Mouse (Mus musculus): ENCODE measurements around the gene Pmm1. TPM values are rescaled to one million over a fixed set of nuclear protein-coding genes. Genes with fewer than 3 reads are reported as not detected.
A peak's percentile ranks its signal among the peaks of the same experiment; 100 is the strongest.

Gene Pmm1
- polyA plus RNA-seq, 1 experiment from 2014 or later = 100 TPM

GRCm38 (mm10) chr15:81964262-81964661 is 3.5 kb upstream of the Pmm1 start:
- no peaks in the 10 kb centered on the region for H3K9me3 ChIP-seq (ENCODE audit: control insufficient read depth, low read length)
- peaks cover 7% of the 10 kb centered on the region for H3K4me1 ChIP-seq (replicated peaks; ENCODE audit: control insufficient read depth, insufficient read depth, low read length)
- no peak overlapping the region for H3K4me3 ChIP-seq (replicated peaks; ENCODE audit: low read length)
- WGBS = 83% methylated on average over 1 of the region's 1 CpGs
- H3K27me3 ChIP-seq (replicated peaks; ENCODE audit: control insufficient read depth, insufficient read depth, low read length) = no peaks in the 10 kb centered on the region
- no peak overlapping the region for H3K4me2 ChIP-seq (ENCODE audit: low read length)
- no peak for ATAC-seq
- H3K9ac ChIP-seq (replicated peaks; ENCODE audit: low read depth, low read length) = no peak overlapping the region
- H3K27ac ChIP-seq (ENCODE audit: low read length) = no peak overlapping the region
- H3K36me3 ChIP-seq (ENCODE audit: control insufficient read depth, insufficient read depth) = no peaks in the 10 kb centered on the region

- under 1% methylated on average over 8 of the region's 8 CpGs for WGBS
- Histone ChIP-seq H3K4me1 (replicated peaks; ENCODE audit: control insufficient read depth, insufficient read depth, low read length) (peaks cover 12% of the 10 kb centered on the region), H3K9me3 (ENCODE audit: control insufficient read depth, low read length) (no peaks in the 10 kb centered on the region), H3K27ac (ENCODE audit: low read length) (0 out of 2 replicates have a peak overlapping the region, but pooled peaks have one; percentile 3), H3K4me3 (replicated peaks; ENCODE audit: low read length) (peak overlapping the region; percentile 60), H3K27me3 (replicated peaks; ENCODE audit: control insufficient read depth, insufficient read depth, low read length) (no peaks in the 10 kb centered on the region), H3K9ac (replicated peaks; ENCODE audit: low read depth, low read length) (peak overlapping the region; percentile 12; the same call in 1 of the 2 replicates), H3K36me3 (ENCODE audit: control insufficient read depth, insufficient read depth) (no peaks in the 10 kb centered on the region), H3K4me2 (ENCODE audit: low read length) (peak overlapping the region; percentile 90)
- no peak for ATAC-seq
These were observed 335 bp upstream of the Pmm1 start for GRCm38 (mm10) chr15:81961078-81961451.

- no peaks in the 10 kb centered on the region for H3K27me3 ChIP-seq (replicated peaks; ENCODE audit: control insufficient read depth, insufficient read depth, low read length)
- no peak overlapping the region for H3K4me3 ChIP-seq (replicated peaks; ENCODE audit: low read length)
- H3K4me1 ChIP-seq (replicated peaks; ENCODE audit: control insufficient read depth, insufficient read depth, low read length) = peaks cover 12% of the 10 kb centered on the region
- no peak for ATAC-seq
- no peak overlapping the region for H3K27ac ChIP-seq (ENCODE audit: low read length)
- H3K36me3 ChIP-seq (ENCODE audit: control insufficient read depth, insufficient read depth) = peaks cover 3% of the 10 kb centered on the region; the same call in 1 of the 2 replicates
- WGBS = 87% methylated on average over 3 of the region's 3 CpGs
- H3K9ac ChIP-seq (replicated peaks; ENCODE audit: low read depth, low read length) = no peak overlapping the region
- H3K4me2 ChIP-seq (ENCODE audit: low read length) = no peak overlapping the region
- H3K9me3 ChIP-seq (ENCODE audit: control insufficient read depth, low read length) = no peaks in the 10 kb centered on the region
These were observed 1.8 kb downstream of the Pmm1 start for GRCm38 (mm10) chr15:81958906-81959305.

GRCm38 (mm10) chr15:81957598-81957997 is 3.1 kb downstream of the Pmm1 start:
- Histone ChIP-seq H3K27me3 (replicated peaks; ENCODE audit: control insufficient read depth, insufficient read depth, low read length) (no peaks in the 10 kb centered on the region), H3K9me3 (ENCODE audit: control insufficient read depth, low read length) (no peaks in the 10 kb centered on the region)

GRCm38 (mm10) chr15:81956457-81956856 is 4.3 kb downstream of the Pmm1 start:
- H3K4me1 ChIP-seq (replicated peaks; ENCODE audit: control insufficient read depth, insufficient read depth, low read length) = peaks cover 12% of the 10 kb centered on the region
- peaks cover 5% of the 10 kb centered on the region; the same call in 1 of the 2 replicates for H3K36me3 ChIP-seq (ENCODE audit: control insufficient read depth, insufficient read depth)
- H3K4me3 ChIP-seq (replicated peaks; ENCODE audit: low read length) = no peak overlapping the region
- no peak for ATAC-seq
- WGBS = 51% methylated on average over 8 of the region's 8 CpGs
- H3K27ac ChIP-seq (ENCODE audit: low read length) = no peak overlapping the region
- H3K4me2 ChIP-seq (ENCODE audit: low read length) = no peak overlapping the region
- H3K9ac ChIP-seq (replicated peaks; ENCODE audit: low read depth, low read length) = no peak overlapping the region
- no peaks in the 10 kb centered on the region for H3K27me3 ChIP-seq (replicated peaks; ENCODE audit: control insufficient read depth, insufficient read depth, low read length)
- H3K9me3 ChIP-seq (ENCODE audit: control insufficient read depth, low read length) = no peaks in the 10 kb centered on the region

More at GRCm38 (mm10) chr15:81957598-81957997, 3.1 kb downstream of the Pmm1 start:
- H3K4me1 ChIP-seq (replicated peaks; ENCODE audit: control insufficient read depth, insufficient read depth, low read length) = peaks cover 12% of the 10 kb centered on the region
- peaks cover 3% of the 10 kb centered on the region; the same call in 1 of the 2 replicates for H3K36me3 ChIP-seq (ENCODE audit: control insufficient read depth, insufficient read depth)
- WGBS = 87% methylated on average over 11 of the region's 11 CpGs
- no peak for ATAC-seq
- no peak overlapping the region for H3K9ac ChIP-seq (replicated peaks; ENCODE audit: low read depth, low read length)
- H3K4me2 ChIP-seq (ENCODE audit: low read length) = no peak overlapping the region
- H3K4me3 ChIP-seq (replicated peaks; ENCODE audit: low read length) = no peak overlapping the region
- H3K27ac ChIP-seq (ENCODE audit: low read length) = no peak overlapping the region

- peaks cover 12% of the 10 kb centered on the region for H3K4me1 ChIP-seq (replicated peaks; ENCODE audit: control insufficient read depth, insufficient read depth, low read length)
- no peak for ATAC-seq
- H3K4me3 ChIP-seq (replicated peaks; ENCODE audit: low read length) = no peak overlapping the region
- H3K27ac ChIP-seq (ENCODE audit: low read length) = no peak overlapping the region
- H3K9ac ChIP-seq (replicated peaks; ENCODE audit: low read depth, low read length) = no peak overlapping the region
- 95% methylated on average over 15 of the region's 15 CpGs for WGBS
- H3K9me3 ChIP-seq (ENCODE audit: control insufficient read depth, low read length) = no peaks in the 10 kb centered on the region
- peaks cover 13% of the 10 kb centered on the region; the same call in 1 of the 2 replicates for H3K36me3 ChIP-seq (ENCODE audit: control insufficient read depth, insufficient read depth)
- H3K27me3 ChIP-seq (replicated peaks; ENCODE audit: control insufficient read depth, insufficient read depth, low read length) = no peaks in the 10 kb centered on the region
- H3K4me2 ChIP-seq (ENCODE audit: low read length) = no peak overlapping the region
These were observed 5.3 kb downstream of the Pmm1 start for GRCm38 (mm10) chr15:81955414-81955813.

- Histone ChIP-seq H3K9ac (replicated peaks; ENCODE audit: low read depth, low read length) (no peak overlapping the region), H3K4me2 (ENCODE audit: low read length) (no peak overlapping the region), H3K4me3 (replicated peaks; ENCODE audit: low read length) (no peak overlapping the region), H3K27ac (ENCODE audit: low read length) (no peak overlapping the region), H3K27me3 (replicated peaks; ENCODE audit: control insufficient read depth, insufficient read depth, low read length) (no peaks in the 10 kb centered on the region), H3K4me1 (replicated peaks; ENCODE audit: control insufficient read depth, insufficient read depth, low read length) (peaks cover 9% of the 10 kb centered on the region), H3K9me3 (ENCODE audit: control insufficient read depth, low read length) (no peaks in the 10 kb centered on the region), H3K36me3 (ENCODE audit: control insufficient read depth, insufficient read depth) (peaks cover 16% of the 10 kb centered on the region; the same call in 1 of the 2 replicates)
- ATAC-seq = no peak
- 93% methylated on average over 6 of the region's 6 CpGs for WGBS
These were observed 6.0 kb downstream of the Pmm1 start for GRCm38 (mm10) chr15:81954716-81955115.

- H3K27ac ChIP-seq (ENCODE audit: low read length) = no peak overlapping the region
- no peak overlapping the region for H3K9ac ChIP-seq (replicated peaks; ENCODE audit: low read depth, low read length)
- peaks cover 5% of the 10 kb centered on the region; the same call in 1 of the 2 replicates for H3K4me1 ChIP-seq (replicated peaks; ENCODE audit: control insufficient read depth, insufficient read depth, low read length)
- H3K36me3 ChIP-seq (ENCODE audit: control insufficient read depth, insufficient read depth) = peaks cover 18% of the 10 kb centered on the region; the same call in 1 of the 2 replicates
- no peak overlapping the region for H3K4me3 ChIP-seq (replicated peaks; ENCODE audit: low read length)
- no peaks in the 10 kb centered on the region for H3K27me3 ChIP-seq (replicated peaks; ENCODE audit: control insufficient read depth, insufficient read depth, low read length)
- no peak overlapping the region for H3K4me2 ChIP-seq (ENCODE audit: low read length)
- 94% methylated on average over 9 of the region's 9 CpGs for WGBS
- no peak for ATAC-seq
- no peaks in the 10 kb centered on the region for H3K9me3 ChIP-seq (ENCODE audit: control insufficient read depth, low read length)
These were observed 6.6 kb downstream of the Pmm1 start for GRCm38 (mm10) chr15:81954151-81954583.

GRCm38 (mm10) chr15:81952310-81952709 is 8.4 kb downstream of the Pmm1 start:
- ATAC-seq = no peak
- Histone ChIP-seq H3K4me3 (replicated peaks; ENCODE audit: low read length) (no peak overlapping the region), H3K4me2 (ENCODE audit: low read length) (no peak overlapping the region), H3K9me3 (ENCODE audit: control insufficient read depth, low read length) (no peaks in the 10 kb centered on the region), H3K27ac (ENCODE audit: low read length) (no peak overlapping the region), H3K36me3 (ENCODE audit: control insufficient read depth, insufficient read depth) (peaks cover 21% of the 10 kb centered on the region), H3K27me3 (replicated peaks; ENCODE audit: control insufficient read depth, insufficient read depth, low read length) (no peaks in the 10 kb centered on the region), H3K9ac (replicated peaks; ENCODE audit: low read depth, low read length) (no peak overlapping the region), H3K4me1 (replicated peaks; ENCODE audit: control insufficient read depth, insufficient read depth, low read length) (peaks cover 5% of the 10 kb centered on the region; the same call in 1 of the 2 replicates)
- 84% methylated on average over 4 of the region's 4 CpGs for WGBS

GRCm38 (mm10) chr15:81951159-81951558 is 9.6 kb downstream of the Pmm1 start:
- no peak overlapping the region for H3K27ac ChIP-seq (ENCODE audit: low read length)
- H3K4me2 ChIP-seq (ENCODE audit: low read length) = no peak overlapping the region
- peaks cover 27% of the 10 kb centered on the region for H3K36me3 ChIP-seq (ENCODE audit: control insufficient read depth, insufficient read depth)
- ATAC-seq = no peak
- 0 out of 2 replicates have a peak, but pooled peaks cover under 1% of the 10 kb centered on the region for H3K4me1 ChIP-seq (replicated peaks; ENCODE audit: control insufficient read depth, insufficient read depth, low read length)
- WGBS = 92% methylated on average over 9 of the region's 9 CpGs
- H3K9me3 ChIP-seq (ENCODE audit: control insufficient read depth, low read length) = no peaks in the 10 kb centered on the region
- no peak overlapping the region for H3K4me3 ChIP-seq (replicated peaks; ENCODE audit: low read length)
- H3K9ac ChIP-seq (replicated peaks; ENCODE audit: low read depth, low read length) = no peak overlapping the region
- no peaks in the 10 kb centered on the region for H3K27me3 ChIP-seq (replicated peaks; ENCODE audit: control insufficient read depth, insufficient read depth, low read length)

All from forebrain, embryonic 16.5 days (tissue).